Mouse (Mus musculus) C2C12 (cell line): ENCODE measurements around the gene Gzmf. TPM values are rescaled to one million over a fixed set of nuclear protein-coding genes. Genes with fewer than 3 reads are reported as not detected.
"Not testable (repeated sequence)": the region's sequence is repeated elsewhere in the genome, so short reads cannot be mapped to it uniquely, and the experiment has no call there.

Source experiments
- H3K27me3 ChIP-seq: one replicate; pipeline ENCODE4 v1.6.1; 2011; ENCODE audit not compliant: control insufficient read depth, insufficient read depth, insufficient read length
- H3K36me3 ChIP-seq: one replicate; pipeline ENCODE4 v1.6.1; 2011; ENCODE audit not compliant: control insufficient read depth, insufficient read depth
- H3K4me3 ChIP-seq: one replicate; pipeline ENCODE4 v1.5.1; 2011; ENCODE audit warnings: mild to moderate bottlenecking, control low read depth; ENCODE audit not compliant: poor library complexity, insufficient read depth, severe bottlenecking
- H3K79me2 ChIP-seq: one replicate; pipeline ENCODE4 v1.6.1; 2011; ENCODE audit not compliant: control insufficient read depth, insufficient read depth
- H3K79me3 ChIP-seq: one replicate; pipeline ENCODE4 v1.6.1; 2011; ENCODE audit warnings: low read depth, control low read depth
- H3ac ChIP-seq: one replicate; pipeline ENCODE3; 2011; ENCODE audit warnings: low read depth; ENCODE audit not compliant: control insufficient read depth, insufficient read length
- CEBPB ChIP-seq: IDR thresholded peaks from one replicate; pipeline ENCODE4 v1.6.1; 2011; ENCODE audit warnings: low read depth, mild to moderate bottlenecking, control low read depth, moderate library complexity
- CTCF ChIP-seq: IDR thresholded peaks from one replicate; pipeline ENCODE4 v1.5.1; 2011; ENCODE audit not compliant: control insufficient read depth, insufficient read depth, insufficient read length
- FOSL1 ChIP-seq: IDR thresholded peaks from one replicate; pipeline ENCODE4 v1.8.0; 2011; ENCODE audit warnings: mild to moderate bottlenecking, low read length; ENCODE audit not compliant: poor library complexity, insufficient read depth, severe bottlenecking
- MAX ChIP-seq: IDR thresholded peaks from one replicate; pipeline ENCODE4 v1.6.1; 2011; ENCODE audit warnings: mild to moderate bottlenecking, control low read depth
- MYOD1 ChIP-seq: IDR thresholded peaks from one replicate; pipeline ENCODE4 v1.6.1; 2011; ENCODE audit warnings: low read depth; ENCODE audit not compliant: control insufficient read depth, insufficient read length
- MYOG ChIP-seq: IDR thresholded peaks from one replicate; pipeline ENCODE4 v1.6.1; 2011; ENCODE audit not compliant: control insufficient read depth, insufficient read length; ENCODE audit errors: extremely low read depth
- USF1 ChIP-seq: IDR thresholded peaks from one replicate; pipeline ENCODE4 v1.6.1; 2011; ENCODE audit warnings: low read depth, mild to moderate bottlenecking, control low read depth, moderate library complexity
- polyA plus RNA-seq: library from polyadenylated mRNA; unstranded; fragments of >200 nt; fragmentation: generic; extraction: Trizol; gene quantifications from one replicate; pipeline ENCODE4 v1.2.1, GENCODE M21; 2012; ENCODE audit warnings: missing spikeins

The Gzmf gene
- polyA plus RNA-seq, 1 experiment, result not detected

DNA sequence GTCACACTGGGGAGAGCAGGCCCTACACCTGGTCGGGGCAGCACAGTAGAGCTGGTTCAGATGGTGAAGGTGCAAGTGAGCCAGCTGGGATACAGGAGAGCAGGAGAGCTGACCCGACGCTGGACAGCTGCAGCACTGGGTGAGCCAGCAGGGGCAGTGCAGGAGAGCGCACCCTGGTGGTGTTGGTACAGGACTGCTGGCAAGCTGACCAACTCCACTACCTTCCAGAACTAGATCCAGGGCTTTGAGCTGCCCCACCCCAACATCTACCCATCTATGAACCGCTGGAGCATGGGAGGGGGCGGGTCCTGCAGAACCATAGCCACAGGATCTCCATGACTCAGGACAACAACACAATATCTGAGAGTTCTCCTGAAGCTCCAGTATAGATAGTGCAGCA is 24.3 kb downstream of the Gzmf start:
- H3K36me3 ChIP-seq, result no peaks in the 10 kb centered on the region

DNA sequence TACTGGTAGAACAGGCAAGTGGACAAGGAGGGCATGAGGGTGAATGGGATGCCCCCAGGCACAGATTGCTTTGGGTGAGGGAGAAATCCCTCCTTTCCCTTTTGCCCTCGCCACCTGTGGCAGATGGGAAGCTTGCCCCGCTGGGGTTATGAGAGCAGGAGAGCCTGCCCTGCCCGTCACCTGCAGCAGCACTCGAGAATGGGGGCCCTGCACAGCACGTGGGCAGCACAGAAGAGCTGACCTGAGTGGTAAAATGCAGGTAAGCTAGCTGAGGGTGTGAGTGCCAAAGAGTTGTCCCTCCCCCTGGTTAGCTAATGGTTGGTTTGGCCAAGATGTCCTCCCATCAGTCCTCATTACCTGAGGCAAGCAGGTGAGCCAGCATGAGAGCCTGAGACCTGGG is 24.7 kb downstream of the Gzmf start:
- Histone ChIP-seq H3K79me3 (no peaks in the 10 kb centered on the region), H3K4me3 (no peak overlapping the region), H3ac (no peak overlapping the region), H3K79me2 (no peaks in the 10 kb centered on the region), H3K36me3 (no peaks in the 10 kb centered on the region), H3K27me3 (peaks cover 7% of the 10 kb centered on the region)
- TF ChIP-seq MAX, result no peak
- TF ChIP-seq MYOG, result no peak
- no peak for TF ChIP-seq FOSL1
- no peak for TF ChIP-seq CEBPB
- TF ChIP-seq USF1, result no peak
- no peak for TF ChIP-seq CTCF
- TF ChIP-seq MYOD1, result no peak

More for the DNA sequence above, 24.3 kb downstream of the Gzmf start:
- peaks cover 7% of the 10 kb centered on the region for H3K27me3 ChIP-seq
- H3K79me2 ChIP-seq, result no peaks in the 10 kb centered on the region
- no peak for TF ChIP-seq CEBPB
- TF ChIP-seq MAX, result no peak
- no peak for TF ChIP-seq MYOG
- TF ChIP-seq USF1, result no peak
- TF ChIP-seq CTCF, result peak; percentile 57
- no peaks in the 10 kb centered on the region for H3K79me3 ChIP-seq
- H3ac ChIP-seq, result no peak overlapping the region
- no peak overlapping the region for H3K4me3 ChIP-seq

DNA sequence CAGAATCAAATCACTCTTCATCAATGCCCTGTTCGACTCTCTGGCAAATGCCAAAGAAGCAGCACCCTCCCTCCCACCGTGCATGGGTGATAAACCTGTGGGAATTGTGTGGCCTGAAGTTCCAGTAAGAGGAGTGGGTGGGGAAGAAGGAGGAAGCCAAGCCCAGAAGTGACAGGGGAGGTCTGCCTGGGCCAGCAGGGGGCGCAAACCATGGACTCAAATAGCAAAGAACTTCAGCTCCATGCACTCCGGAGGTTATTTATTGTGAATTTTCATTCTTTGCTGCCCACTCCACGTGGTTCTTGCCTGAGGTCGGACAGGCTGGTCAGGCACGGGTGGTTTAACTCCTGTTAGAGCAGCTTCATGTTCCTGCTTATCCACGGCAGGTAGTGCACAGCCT is 33.6 kb downstream of the Gzmf start:
- H3K79me2 ChIP-seq, H3K36me3 ChIP-seq, H3K79me3 ChIP-seq, H3K4me3 ChIP-seq, H3ac ChIP-seq: not testable (repeated sequence)
- peaks cover 22% of the 10 kb centered on the region for H3K27me3 ChIP-seq

DNA sequence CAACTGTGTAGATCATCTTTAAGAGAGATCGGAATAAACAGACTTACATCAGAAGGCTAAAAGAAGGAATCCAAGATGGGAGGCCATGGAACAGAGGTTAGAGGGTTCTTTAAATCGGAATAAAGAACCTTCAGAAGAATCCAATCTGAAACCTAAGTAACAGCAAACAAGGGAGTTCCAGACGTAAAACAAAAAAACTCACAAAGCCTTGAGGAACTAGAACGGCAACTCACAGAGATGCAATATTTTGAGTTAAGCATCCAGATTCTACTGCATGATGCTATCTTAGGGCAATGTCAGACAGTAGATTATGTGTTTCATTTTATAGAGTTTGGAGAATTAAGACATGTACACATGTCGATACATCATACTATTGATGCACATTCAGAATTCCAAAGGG is 36.7 kb downstream of the Gzmf start, which contains the start of gene Gzmn:
Gene Gzmn (minus strand): TSS at position 101 of the 400 bp plus-strand sequence.
- Histone ChIP-seq H3K4me3 (no peak within 1 kb of the TSS), H3K79me2 (no peaks in the 10 kb centered on the region), H3K36me3 (no peaks in the 10 kb centered on the region), H3ac (no peak within 1 kb of the TSS), H3K79me3 (no peaks in the 10 kb centered on the region), H3K27me3 (peaks cover 15% of the 10 kb centered on the region)
- no peak for TF ChIP-seq CEBPB
- no peak for TF ChIP-seq MYOD1
- no peak for TF ChIP-seq MAX
- TF ChIP-seq CTCF, result no peak
- no peak for TF ChIP-seq MYOG
- no peak for TF ChIP-seq USF1
- no peak for TF ChIP-seq FOSL1

DNA sequence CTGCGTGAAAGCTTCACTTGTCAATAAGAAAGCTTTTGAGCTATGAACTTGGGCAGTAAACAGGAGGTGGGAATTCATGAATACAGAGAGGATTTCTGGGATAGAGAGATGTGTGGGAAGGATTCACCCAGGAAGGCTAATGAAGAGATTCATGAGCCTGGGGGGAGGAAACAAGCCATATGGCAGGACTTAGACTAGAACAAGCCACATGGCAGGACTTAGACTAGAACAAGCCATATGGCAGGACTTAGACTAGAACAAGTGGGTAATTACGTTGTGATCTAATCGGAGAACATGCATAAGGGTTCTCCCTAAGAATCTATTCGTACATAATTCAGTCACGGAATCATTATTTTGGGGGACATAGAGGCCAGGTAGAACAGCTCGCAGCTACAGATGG is 37.8 kb downstream of the Gzmf start:
- H3K4me3 ChIP-seq, result no peak overlapping the region
- H3ac ChIP-seq, result no peak overlapping the region
- H3K79me3 ChIP-seq, result no peaks in the 10 kb centered on the region
- H3K36me3 ChIP-seq, result no peaks in the 10 kb centered on the region
- peaks cover 8% of the 10 kb centered on the region for H3K27me3 ChIP-seq
- no peak for TF ChIP-seq FOSL1
- TF ChIP-seq MYOG, result no peak
- TF ChIP-seq USF1, result no peak
- no peak for TF ChIP-seq MYOD1
- TF ChIP-seq CTCF, result no peak
- TF ChIP-seq CEBPB, result no peak
- no peak for TF ChIP-seq MAX
- H3K79me2 ChIP-seq, result no peaks in the 10 kb centered on the region

DNA sequence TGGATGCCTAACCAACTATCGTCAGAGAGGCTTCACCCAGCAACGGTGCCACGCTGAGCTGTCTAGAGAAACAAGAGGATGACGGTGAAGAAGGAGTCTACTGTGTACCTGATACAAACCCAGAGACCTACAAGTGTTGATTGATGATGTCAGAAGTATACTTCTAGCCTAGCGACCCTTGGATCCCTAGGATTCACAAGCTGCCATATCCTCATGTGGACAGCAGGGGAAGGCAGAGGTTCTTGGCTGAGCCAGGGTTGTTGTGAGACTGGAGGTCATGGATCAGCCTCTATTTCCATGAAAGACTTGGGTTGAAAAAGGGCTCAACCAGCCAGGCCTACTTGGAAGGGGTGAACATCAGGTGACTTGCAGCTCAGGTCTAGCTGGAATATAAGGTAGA is 38.5 kb downstream of the Gzmf start:
- H3K4me3 ChIP-seq, result no peak overlapping the region
- H3K27me3 ChIP-seq, result peaks cover 8% of the 10 kb centered on the region
- H3ac ChIP-seq, result no peak overlapping the region
- no peak for TF ChIP-seq USF1
- TF ChIP-seq MAX, result no peak
- no peak for TF ChIP-seq CEBPB
- TF ChIP-seq MYOG, result no peak
- no peak for TF ChIP-seq FOSL1
- TF ChIP-seq MYOD1, result no peak
- no peak for TF ChIP-seq CTCF
- no peaks in the 10 kb centered on the region for H3K79me3 ChIP-seq
- H3K79me2 ChIP-seq, result no peaks in the 10 kb centered on the region
- no peaks in the 10 kb centered on the region for H3K36me3 ChIP-seq
